Mouse (Mus musculus) liver, embryonic 13.5 days (tissue): ENCODE data around the gene 1700028J19Rik. TPM values are rescaled to one million over a fixed set of nuclear protein-coding genes. Genes with fewer than 3 reads are reported as not detected.
"Not testable (repeated sequence)": the region's sequence is repeated elsewhere in the genome, so short reads cannot be mapped to it uniquely, and the experiment has no call there.

Experiments used
- ATAC-seq: fragments of 200-750 bp; cut with Nextera tagmentation; 2 replicates; pipeline ENCODE4 v1.8.0; 2017; ENCODE audit warnings: low read depth, mild to moderate bottlenecking, moderate number of reproducible peaks, moderate library complexity
- DNase-seq: peaks from one replicate; pipeline ENCODE4 v3.0.0; 2022
- H3K27ac ChIP-seq: fragments of 300-500 bp; sonication (generic); 2 replicates; pipeline ENCODE4 v1.5.1; 2015; ENCODE audit warnings: moderate library complexity, mild to moderate bottlenecking, inconsistent platforms
- H3K27me3 ChIP-seq: fragments of 300-500 bp; sonication (generic); 2 replicates; pipeline ENCODE4 v1.6.1; 2015; ENCODE audit warnings: mild to moderate bottlenecking, inconsistent platforms
- H3K36me3 ChIP-seq: fragments of 300-500 bp; sonication (generic); 2 replicates; pipeline ENCODE4 v1.6.1; 2015; ENCODE audit warnings: mild to moderate bottlenecking, inconsistent platforms
- H3K4me1 ChIP-seq: fragments of 300-500 bp; sonication (generic); replicated peaks from 2 replicates; pipeline ENCODE4 v1.6.1; 2015; ENCODE audit warnings: inconsistent platforms
- H3K4me2 ChIP-seq: fragments of 300-500 bp; sonication (generic); 2 replicates; pipeline ENCODE4 v1.6.1; 2015; ENCODE audit warnings: inconsistent platforms, mild to moderate bottlenecking, moderate library complexity
- H3K4me3 ChIP-seq: fragments of 300-500 bp; sonication (generic); replicated peaks from 2 replicates; pipeline ENCODE4 v1.5.1; 2015; ENCODE audit warnings: mild to moderate bottlenecking, inconsistent platforms
- H3K9ac ChIP-seq: fragments of 300-500 bp; sonication (generic); 2 replicates; pipeline ENCODE4 v1.6.1; 2015; ENCODE audit warnings: mild to moderate bottlenecking, inconsistent platforms
- H3K9me3 ChIP-seq: fragments of 300-500 bp; sonication (generic); replicated peaks from 2 replicates; pipeline ENCODE4 v1.6.1; 2016; ENCODE audit warnings: inconsistent platforms
- WGBS: fragments of 180-500 bp; shearing (Covaris S2); methylation state at CpG from one replicate; pipeline ENCODE4 v1.1.7; 2015; ENCODE audit not compliant: insufficient replicate concordance; 5-methylcytosine and 5-hydroxymethylcytosine counted together
- polyA plus RNA-seq: library from polyadenylated mRNA; unstranded; fragments of >200 nt; fragmentation: Nextera tagmentation; extraction: Ambion mirVana; gene quantifications from 2 replicates; pipeline ENCODE4 v1.2.1, GENCODE M21; 2015

The 1700028J19Rik gene
- polyA plus RNA-seq, 1 experiment from 2014 or later = 1.6 TPM

GRCm38 (mm10) chr7:44208307-44208706 is 38.2 kb downstream of the 1700028J19Rik start:
- no peak overlapping the region for H3K9ac ChIP-seq
- 49% methylated on average over 3 of the region's 3 CpGs for whole genome bisulfite sequencing
- H3K9me3 ChIP-seq = no peaks in the 10 kb centered on the region
- no peak overlapping the region for H3K4me2 ChIP-seq
- H3K27me3 ChIP-seq = no peaks in the 10 kb centered on the region
- H3K4me3 ChIP-seq = no peak overlapping the region
- H3K36me3 ChIP-seq = no peaks in the 10 kb centered on the region
- H3K4me1 ChIP-seq = no peaks in the 10 kb centered on the region
- DNase-seq = no peak
- no peak overlapping the region for H3K27ac ChIP-seq
- no peak for ATAC-seq

- ATAC-seq, H3K4me2 ChIP-seq, H3K36me3 ChIP-seq, H3K4me1 ChIP-seq, H3K4me3 ChIP-seq, DNase-seq, H3K27ac ChIP-seq, H3K9me3 ChIP-seq, H3K27me3 ChIP-seq, H3K9ac ChIP-seq: not testable (repeated sequence)
- 27% methylated on average over 3 of the region's 3 CpGs for WGBS
These were observed 39.4 kb downstream of the 1700028J19Rik start, which contains the start of gene Klk1b4 for GRCm38 (mm10) chr7:44207135-44207534. TSS of gene Klk1b4 (plus strand) at chr7:44207435.

- 37% methylated on average over 3 of the region's 3 CpGs for WGBS
- H3K9ac ChIP-seq = no peak within 1 kb of the TSS
- no peak within 1 kb of the TSS for H3K27ac ChIP-seq
- H3K4me2 ChIP-seq = no peak within 1 kb of the TSS
- no peaks in the 10 kb centered on the region for H3K9me3 ChIP-seq
- H3K4me3 ChIP-seq = no peak within 1 kb of the TSS
- no peaks in the 10 kb centered on the region for H3K27me3 ChIP-seq
- ATAC-seq = no peak
- no peaks in the 10 kb centered on the region for H3K4me1 ChIP-seq
- H3K36me3 ChIP-seq = no peaks in the 10 kb centered on the region
- DNase-seq = no peak
These were observed 48.6 kb downstream of the 1700028J19Rik start, which contains the start of gene Klk1b3 for GRCm38 (mm10) chr7:44197891-44198290. TSS of gene Klk1b3 (plus strand) at chr7:44198191.

GRCm38 (mm10) chr7:44193466-44193865 is 53.0 kb downstream of the 1700028J19Rik start:
- H3K36me3 ChIP-seq, H3K4me1 ChIP-seq, H3K27ac ChIP-seq, H3K4me2 ChIP-seq, H3K9me3 ChIP-seq, DNase-seq, ATAC-seq, H3K27me3 ChIP-seq, H3K4me3 ChIP-seq, H3K9ac ChIP-seq: not testable (repeated sequence)
- WGBS = 58% methylated on average over 1 of the region's 1 CpGs

- DNase-seq, H3K27ac ChIP-seq, H3K36me3 ChIP-seq, H3K9ac ChIP-seq, H3K4me1 ChIP-seq, ATAC-seq, H3K9me3 ChIP-seq, H3K27me3 ChIP-seq, H3K4me3 ChIP-seq, H3K4me2 ChIP-seq: not testable (repeated sequence)
These were observed 58.6 kb downstream of the 1700028J19Rik start, which contains the start of gene Klk1b24 for GRCm38 (mm10) chr7:44187936-44188335. TSS of gene Klk1b24 (plus strand) at chr7:44188236.

- not testable (repeated sequence) for H3K27me3 ChIP-seq, H3K4me3 ChIP-seq, ATAC-seq, H3K27ac ChIP-seq, H3K9me3 ChIP-seq, H3K4me2 ChIP-seq, H3K4me1 ChIP-seq, H3K9ac ChIP-seq, DNase-seq, H3K36me3 ChIP-seq
- 47% methylated on average over 8 of the region's 8 CpGs for WGBS
These were observed 60.0 kb downstream of the 1700028J19Rik start for GRCm38 (mm10) chr7:44186516-44186915.

Other genes with a start within 250 kb of the 1700028J19Rik start
- not detected in 2 replicates for gene Klk1b26, start 234.5 kb downstream of the 1700028J19Rik start, polyA plus RNA-seq
- not detected in 2 replicates for gene Klk1b27, start 194.4 kb downstream of the 1700028J19Rik start, polyA plus RNA-seq
- not detected in 2 replicates for gene Klk1b21, start 144.4 kb downstream of the 1700028J19Rik start, polyA plus RNA-seq
- gene Klk1b22, start 134.0 kb downstream of the 1700028J19Rik start, polyA plus RNA-seq = not detected in 2 replicates
- not detected in 2 replicates for gene Klk1b16, start 109.9 kb downstream of the 1700028J19Rik start, polyA plus RNA-seq
- gene Klk1b24, start 58.5 kb downstream of the 1700028J19Rik start, polyA plus RNA-seq = not detected in 2 replicates
- gene Klk1b3, start 48.5 kb downstream of the 1700028J19Rik start, polyA plus RNA-seq = not detected in 2 replicates
- not detected in 2 replicates for gene Klk1b4, start 39.3 kb downstream of the 1700028J19Rik start, polyA plus RNA-seq
- not detected in 2 replicates for gene Klk1b5, start 30.8 kb downstream of the 1700028J19Rik start, polyA plus RNA-seq
- not detected in 2 replicates for gene Klk1, start 21.3 kb downstream of the 1700028J19Rik start, polyA plus RNA-seq
- gene Gm36864, start 10.5 kb downstream of the 1700028J19Rik start, polyA plus RNA-seq = not detected in 2 replicates
- gene 2410002F23Rik, start within 50 bp of the 1700028J19Rik start, polyA plus RNA-seq = 40.3 and 47.0 TPM in 2 replicates
- gene Acp4, start 10.7 kb upstream of the 1700028J19Rik start, polyA plus RNA-seq = not detected in 2 replicates
- not detected in 2 replicates for gene Gm15517, start 14.8 kb upstream of the 1700028J19Rik start, polyA plus RNA-seq
- 0.46 and 0.76 TPM in 2 replicates for gene Clec11a, start 60.2 kb upstream of the 1700028J19Rik start, polyA plus RNA-seq
- gene Shank1, start 63.6 kb upstream of the 1700028J19Rik start, polyA plus RNA-seq = 0.06 TPM in 2 replicates
- gene Syt3, start 137.4 kb upstream of the 1700028J19Rik start, polyA plus RNA-seq = 0.03 and 0.09 TPM in 2 replicates
- 0.18 TPM in 1 of 2 replicates, not detected in the other for gene 1700008O03Rik, start 139.1 kb upstream of the 1700028J19Rik start, polyA plus RNA-seq
- not detected in 2 replicates for gene Lrrc4b, start 182.3 kb upstream of the 1700028J19Rik start, polyA plus RNA-seq
- 6.0 and 6.9 TPM in 2 replicates for gene Aspdh, start 218.7 kb upstream of the 1700028J19Rik start, polyA plus RNA-seq
- gene Josd2, start 221.3 kb upstream of the 1700028J19Rik start, polyA plus RNA-seq = 170 and 176 TPM in 2 replicates
- gene Emc10, start 249.8 kb upstream of the 1700028J19Rik start, polyA plus RNA-seq = 43.3 and 46.0 TPM in 2 replicates
- 1.3 and 1.5 TPM in 2 replicates for gene Fam71e1, start 249.9 kb upstream of the 1700028J19Rik start, polyA plus RNA-seq